Mouse (Mus musculus): ENCODE measurements at regions not wholly inside any gene's neighbourhood (a gene's known extent, or its start where the extent isn't known, plus 50 kb on each side); places are given as distances from the start of the nearest gene placed in this dataset.

GRCm38 (mm10) chr1:121136846-121137245 is 195.5 kb downstream of the Insig2 start:
- no peak for DNase-seq (ENCODE audit: low spot score)
- H3K4me2 ChIP-seq (replicated peaks): no peak overlapping the region
- 96% methylated on average over 4 of the region's 4 CpGs for WGBS

GRCm38 (mm10) chr1:121144981-121145380 is 187.4 kb downstream of the Insig2 start:
- Histone ChIP-seq H3K4me2 (replicated peaks) (no peak overlapping the region), H3K9me3 (ENCODE audit: control insufficient read depth, low read length) (0 out of 2 replicates have a peak, but pooled peaks cover 4% of the 10 kb centered on the region), H3K27ac (no peak overlapping the region), H3K4me1 (replicated peaks; ENCODE audit: control insufficient read depth, insufficient read depth, low read length) (no peaks in the 10 kb centered on the region), H3K36me3 (replicated peaks; ENCODE audit: control insufficient read depth, insufficient read depth) (no peaks in the 10 kb centered on the region), H3K27me3 (ENCODE audit: control insufficient read depth, insufficient read depth, low read length) (no peaks in the 10 kb centered on the region), H3K9ac (no peak overlapping the region), H3K4me3 (replicated peaks; ENCODE audit: low read length) (no peak overlapping the region)
- DNase-seq (ENCODE audit: low spot score): no peak
- ATAC-seq (ENCODE audit: low FRiP score): no peak
- WGBS: 100% methylated on average over 1 of the region's 1 CpGs

More at GRCm38 (mm10) chr1:121136846-121137245, 195.5 kb downstream of the Insig2 start:
- ATAC-seq (ENCODE audit: low FRiP score): no peak
- H3K4me3 ChIP-seq (replicated peaks; ENCODE audit: low read length): no peak overlapping the region
- H3K9me3 ChIP-seq (ENCODE audit: control insufficient read depth, low read length): no peaks in the 10 kb centered on the region
- H3K9ac ChIP-seq: no peak overlapping the region
- no peaks in the 10 kb centered on the region for H3K27me3 ChIP-seq (ENCODE audit: control insufficient read depth, insufficient read depth, low read length)
- no peak overlapping the region for H3K27ac ChIP-seq
- no peaks in the 10 kb centered on the region for H3K36me3 ChIP-seq (replicated peaks; ENCODE audit: control insufficient read depth, insufficient read depth)
- H3K4me1 ChIP-seq (replicated peaks; ENCODE audit: control insufficient read depth, insufficient read depth, low read length): no peaks in the 10 kb centered on the region

- H3K9ac ChIP-seq: no peak overlapping the region
- no peak overlapping the region for H3K4me2 ChIP-seq (replicated peaks)
- 83% methylated on average over 5 of the region's 5 CpGs for WGBS
- H3K9me3 ChIP-seq (ENCODE audit: control insufficient read depth, low read length): 0 out of 2 replicates have a peak, but pooled peaks cover 4% of the 10 kb centered on the region
- ATAC-seq (ENCODE audit: low FRiP score) (no peak), DNase-seq (ENCODE audit: low spot score) (no peak)
- no peaks in the 10 kb centered on the region for H3K36me3 ChIP-seq (replicated peaks; ENCODE audit: control insufficient read depth, insufficient read depth)
- no peak overlapping the region for H3K4me3 ChIP-seq (replicated peaks; ENCODE audit: low read length)
- no peaks in the 10 kb centered on the region for H3K27me3 ChIP-seq (ENCODE audit: control insufficient read depth, insufficient read depth, low read length)
- H3K4me1 ChIP-seq (replicated peaks; ENCODE audit: control insufficient read depth, insufficient read depth, low read length): 0 out of 2 replicates have a peak, but pooled peaks cover 4% of the 10 kb centered on the region
- no peak overlapping the region for H3K27ac ChIP-seq
These were observed 178.9 kb downstream of the Insig2 start for GRCm38 (mm10) chr1:121153476-121153875.

GRCm38 (mm10) chr1:121154616-121155015 is 177.8 kb downstream of the Insig2 start:
- Histone ChIP-seq H3K9ac (no peak overlapping the region), H3K4me2 (replicated peaks) (no peak overlapping the region), H3K9me3 (ENCODE audit: control insufficient read depth, low read length) (no peaks in the 10 kb centered on the region), H3K4me3 (replicated peaks; ENCODE audit: low read length) (no peak overlapping the region), H3K27me3 (ENCODE audit: control insufficient read depth, insufficient read depth, low read length) (no peaks in the 10 kb centered on the region), H3K27ac (no peak overlapping the region), H3K36me3 (replicated peaks; ENCODE audit: control insufficient read depth, insufficient read depth) (no peaks in the 10 kb centered on the region), H3K4me1 (replicated peaks; ENCODE audit: control insufficient read depth, insufficient read depth, low read length) (0 out of 2 replicates have a peak, but pooled peaks cover 4% of the 10 kb centered on the region)
- DNase-seq (ENCODE audit: low spot score) (no peak), ATAC-seq (ENCODE audit: low FRiP score) (no peak)
- WGBS: 30% methylated on average over 8 of the region's 8 CpGs

GRCm38 (mm10) chr1:121168651-121169050 is 163.7 kb downstream of the Insig2 start:
- H3K9ac ChIP-seq: no peak overlapping the region
- H3K4me3 ChIP-seq (replicated peaks; ENCODE audit: low read length): no peak overlapping the region
- H3K27ac ChIP-seq: no peak overlapping the region
- 0 out of 2 replicates have a peak, but pooled peaks cover 6% of the 10 kb centered on the region for H3K27me3 ChIP-seq (ENCODE audit: control insufficient read depth, insufficient read depth, low read length)
- no peaks in the 10 kb centered on the region for H3K4me1 ChIP-seq (replicated peaks; ENCODE audit: control insufficient read depth, insufficient read depth, low read length)
- no peaks in the 10 kb centered on the region for H3K36me3 ChIP-seq (replicated peaks; ENCODE audit: control insufficient read depth, insufficient read depth)
- DNase-seq (ENCODE audit: low spot score) (no peak), ATAC-seq (ENCODE audit: low FRiP score) (no peak)
- H3K9me3 ChIP-seq (ENCODE audit: control insufficient read depth, low read length): no peaks in the 10 kb centered on the region
- no peak overlapping the region for H3K4me2 ChIP-seq (replicated peaks)
- 36% methylated on average over 3 of the region's 3 CpGs for WGBS

- H3K27me3 ChIP-seq (ENCODE audit: control insufficient read depth, insufficient read depth, low read length): peaks cover 66% of the 10 kb centered on the region
- H3K4me3 ChIP-seq (replicated peaks; ENCODE audit: low read length): no peak overlapping the region
- H3K4me1 ChIP-seq (replicated peaks; ENCODE audit: control insufficient read depth, insufficient read depth, low read length): 0 out of 2 replicates have a peak, but pooled peaks cover 4% of the 10 kb centered on the region
- DNase-seq (ENCODE audit: low spot score): no peak
- H3K9me3 ChIP-seq (ENCODE audit: control insufficient read depth, low read length): no peaks in the 10 kb centered on the region
- no peak overlapping the region for H3K4me2 ChIP-seq (replicated peaks)
- ATAC-seq (ENCODE audit: low FRiP score): no peak
- H3K27ac ChIP-seq: no peak overlapping the region
- WGBS: 5% methylated on average over 3 of the region's 3 CpGs
- no peak overlapping the region for H3K9ac ChIP-seq
- H3K36me3 ChIP-seq (replicated peaks; ENCODE audit: control insufficient read depth, insufficient read depth): no peaks in the 10 kb centered on the region
These were observed 155.8 kb downstream of the Insig2 start for GRCm38 (mm10) chr1:121176541-121176940.

GRCm38 (mm10) chr1:121177136-121177907 is 155.1 kb downstream of the Insig2 start:
- Histone ChIP-seq H3K4me1 (replicated peaks; ENCODE audit: control insufficient read depth, insufficient read depth, low read length) (0 out of 2 replicates have a peak, but pooled peaks cover 4% of the 10 kb centered on the region), H3K9ac (no peak overlapping the region), H3K4me3 (replicated peaks; ENCODE audit: low read length) (no peak overlapping the region), H3K36me3 (replicated peaks; ENCODE audit: control insufficient read depth, insufficient read depth) (no peaks in the 10 kb centered on the region), H3K27me3 (ENCODE audit: control insufficient read depth, insufficient read depth, low read length) (peaks cover 66% of the 10 kb centered on the region), H3K27ac (peak overlapping the region; percentile 46), H3K9me3 (ENCODE audit: control insufficient read depth, low read length) (no peaks in the 10 kb centered on the region), H3K4me2 (replicated peaks) (peak overlapping the region; percentile 33)
- ATAC-seq (ENCODE audit: low FRiP score) (peak; percentile 29; the same call in 1 of the 2 replicates), DNase-seq (ENCODE audit: low spot score) (peak; percentile 43)
- WGBS: 2% methylated on average over 22 of the region's 22 CpGs

- DNase-seq (ENCODE audit: low spot score) (peak; percentile 43), ATAC-seq (ENCODE audit: low FRiP score) (peak; percentile 7; the same call in 1 of the 2 replicates)
- no peaks in the 10 kb centered on the region for H3K9me3 ChIP-seq (ENCODE audit: control insufficient read depth, low read length)
- 0 out of 2 replicates have a peak, but pooled peaks cover 4% of the 10 kb centered on the region for H3K4me1 ChIP-seq (replicated peaks; ENCODE audit: control insufficient read depth, insufficient read depth, low read length)
- peak overlapping the region; percentile 46 for H3K27ac ChIP-seq
- no peak overlapping the region for H3K4me3 ChIP-seq (replicated peaks; ENCODE audit: low read length)
- WGBS: 1% methylated on average over 31 of the region's 31 CpGs
- peaks cover 65% of the 10 kb centered on the region for H3K27me3 ChIP-seq (ENCODE audit: control insufficient read depth, insufficient read depth, low read length)
- no peak overlapping the region for H3K9ac ChIP-seq
- no peaks in the 10 kb centered on the region for H3K36me3 ChIP-seq (replicated peaks; ENCODE audit: control insufficient read depth, insufficient read depth)
- peak overlapping the region; percentile 33 for H3K4me2 ChIP-seq (replicated peaks)
These were observed 154.5 kb downstream of the Insig2 start for GRCm38 (mm10) chr1:121177908-121178311.

GRCm38 (mm10) chr1:121178611-121179245 is 153.7 kb downstream of the Insig2 start:
- H3K9ac ChIP-seq: no peak overlapping the region
- peaks cover 60% of the 10 kb centered on the region for H3K27me3 ChIP-seq (ENCODE audit: control insufficient read depth, insufficient read depth, low read length)
- H3K4me3 ChIP-seq (replicated peaks; ENCODE audit: low read length): no peak overlapping the region
- no peak overlapping the region for H3K27ac ChIP-seq
- no peak for DNase-seq (ENCODE audit: low spot score)
- H3K4me1 ChIP-seq (replicated peaks; ENCODE audit: control insufficient read depth, insufficient read depth, low read length): 0 out of 2 replicates have a peak, but pooled peaks cover 4% of the 10 kb centered on the region
- ATAC-seq (ENCODE audit: low FRiP score): no peak
- no peaks in the 10 kb centered on the region for H3K36me3 ChIP-seq (replicated peaks; ENCODE audit: control insufficient read depth, insufficient read depth)
- 3% methylated on average over 17 of the region's 17 CpGs for WGBS
- H3K9me3 ChIP-seq (ENCODE audit: control insufficient read depth, low read length): no peaks in the 10 kb centered on the region
- H3K4me2 ChIP-seq (replicated peaks): no peak overlapping the region
